Mouse (Mus musculus) midbrain, embryonic 12.5 days (tissue): Measurements from ENCODE around the gene Phip. TPM values are rescaled to one million over a fixed set of nuclear protein-coding genes. Genes with fewer than 3 reads are reported as not detected.

ENCODE experiments used
- ATAC-seq: fragments of 200-750 bp; cut with Nextera tagmentation; 2 replicates; pipeline ENCODE4 v1.8.0; 2017; ENCODE audit warnings: low read depth, moderate TSS enrichment, moderate library complexity; ENCODE audit not compliant: low FRiP score
- H3K27ac ChIP-seq: fragments of 300-500 bp; sonication (generic); replicated peaks from 2 replicates; pipeline ENCODE4 v1.5.1; 2016; ENCODE audit warnings: mild to moderate bottlenecking
- H3K27me3 ChIP-seq: fragments of 300-500 bp; sonication (generic); 2 replicates; pipeline ENCODE4 v1.6.1; 2016; ENCODE audit warnings: mild to moderate bottlenecking
- H3K36me3 ChIP-seq: fragments of 300-500 bp; sonication (generic); 2 replicates; pipeline ENCODE4 v1.6.1; 2016
- H3K4me1 ChIP-seq: fragments of 300-500 bp; sonication (generic); 2 replicates; pipeline ENCODE4 v1.6.1; 2016
- H3K4me2 ChIP-seq: fragments of 300-500 bp; sonication (generic); replicated peaks from 2 replicates; pipeline ENCODE4 v1.6.1; 2016; ENCODE audit warnings: mild to moderate bottlenecking, moderate library complexity
- H3K4me3 ChIP-seq: fragments of 300-500 bp; sonication (generic); 2 replicates; pipeline ENCODE4 v1.5.1; 2016; ENCODE audit warnings: mild to moderate bottlenecking
- H3K9ac ChIP-seq: fragments of 300-500 bp; sonication (generic); replicated peaks from 2 replicates; pipeline ENCODE4 v1.6.1; 2016; ENCODE audit warnings: mild to moderate bottlenecking, moderate library complexity
- H3K9me3 ChIP-seq: fragments of 300-500 bp; sonication (generic); 2 replicates; pipeline ENCODE4 v1.6.1; 2016; ENCODE audit warnings: mild to moderate bottlenecking
- WGBS: fragments of 180-500 bp; shearing (Covaris S2); methylation state at CpG from one replicate; pipeline ENCODE4 v1.1.7; 2016; 5-methylcytosine and 5-hydroxymethylcytosine counted together
- polyA plus RNA-seq: library from polyadenylated mRNA; unstranded; fragments of >200 nt; fragmentation: Nextera tagmentation; extraction: Ambion mirVana; gene quantifications from 2 replicates; pipeline ENCODE4 v1.2.1, GENCODE M21; 2016

Phip gene
- polyA plus RNA-seq, 1 experiment from 2014 or later = 153 TPM

- Histone ChIP-seq H3K9ac (no peak overlapping the region), H3K36me3 (no peaks in the 10 kb centered on the region), H3K27ac (no peak overlapping the region), H3K9me3 (no peaks in the 10 kb centered on the region), H3K27me3 (no peaks in the 10 kb centered on the region), H3K4me2 (no peak overlapping the region), H3K4me3 (no peak overlapping the region), H3K4me1 (peaks cover 9% of the 10 kb centered on the region; the same call in 1 of the 2 replicates)
- no peak for ATAC-seq
- WGBS = 93% methylated on average over 6 of the region's 6 CpGs
Observed at GRCm38 (mm10) chr9:82826426-82826825, 148.9 kb downstream of the Phip start.

Other genes with a start within 250 kb of the Phip start
- 22.5 and 27.2 TPM in 2 replicates for gene Irak1bp1, start 146.0 kb downstream of the Phip start, polyA plus RNA-seq
- 142 and 145 TPM in 2 replicates for gene Hmgn3, start 171.2 kb upstream of the Phip start, polyA plus RNA-seq